Mouse (Mus musculus): ENCODE results near the gene Zdhhc17.

- TF ChIP-seq CTCF (IDR thresholded peaks at IDR 0.05; ENCODE audit: extremely low read depth, insufficient read depth, low read length) (no peak), POLR2A (IDR thresholded peaks at IDR 0.05; ENCODE audit: extremely low read depth, insufficient read depth, low read length) (no peak)
These were observed 64.0 kb downstream of the Zdhhc17 start for GRCm38 (mm10) chr10:110945966-110946365.
